Mouse (Mus musculus) left cerebral cortex, postnatal 14 days (tissue): ENCODE results near the gene Fkbp11. TPM values are rescaled to one million over a fixed set of nuclear protein-coding genes. Genes with fewer than 3 reads are reported as not detected.
"Not testable (repeated sequence)": the region's sequence is repeated elsewhere in the genome, so short reads cannot be mapped to it uniquely, and the experiment has no call there.

Experiments
- DNase-seq, 2 experiments: peaks; one replicate each; pipeline ENCODE4 v3.0.0; 2021 to 2022; ENCODE audit warnings: low spot score in 2 of 2, mixed read lengths in 1 of 2
- intact Hi-C: fragments of 180-260 bp; cut with DNase I; formaldehyde crosslinking; loops from one replicate; pipeline ENCODE4 v1.15.1; 2025
- total RNA-seq, 2 experiments: library from RNA; stranded (reverse); gene quantifications; 2 replicates each; pipeline ENCODE4 v1.2.3; 2021

Gene Fkbp11
- total RNA-seq, 2 experiments from 2014 or later: 2.7 to 3.4 TPM

DNA sequence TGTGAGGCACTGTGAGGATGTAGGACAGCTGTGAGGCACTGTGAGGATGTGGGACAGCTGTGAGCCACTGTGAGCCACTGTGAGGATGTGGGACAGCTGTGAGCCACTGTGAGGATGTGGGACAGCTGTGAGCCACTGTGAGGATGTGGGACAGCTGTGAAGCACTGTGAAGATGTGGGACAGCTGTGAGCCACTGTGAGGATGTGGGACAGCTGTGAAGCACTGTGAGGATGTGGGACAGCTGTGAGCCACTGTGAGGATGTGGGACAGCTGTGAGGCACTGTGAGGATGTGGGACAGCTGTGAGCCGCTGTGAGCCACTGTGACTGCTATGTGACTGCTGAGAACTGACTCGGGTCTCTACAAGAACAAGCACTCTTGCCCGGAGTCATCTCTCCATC is 15.9 kb upstream of the Fkbp11 start:
- DNase-seq, intact Hi-C loops: not testable (repeated sequence)

DNA sequence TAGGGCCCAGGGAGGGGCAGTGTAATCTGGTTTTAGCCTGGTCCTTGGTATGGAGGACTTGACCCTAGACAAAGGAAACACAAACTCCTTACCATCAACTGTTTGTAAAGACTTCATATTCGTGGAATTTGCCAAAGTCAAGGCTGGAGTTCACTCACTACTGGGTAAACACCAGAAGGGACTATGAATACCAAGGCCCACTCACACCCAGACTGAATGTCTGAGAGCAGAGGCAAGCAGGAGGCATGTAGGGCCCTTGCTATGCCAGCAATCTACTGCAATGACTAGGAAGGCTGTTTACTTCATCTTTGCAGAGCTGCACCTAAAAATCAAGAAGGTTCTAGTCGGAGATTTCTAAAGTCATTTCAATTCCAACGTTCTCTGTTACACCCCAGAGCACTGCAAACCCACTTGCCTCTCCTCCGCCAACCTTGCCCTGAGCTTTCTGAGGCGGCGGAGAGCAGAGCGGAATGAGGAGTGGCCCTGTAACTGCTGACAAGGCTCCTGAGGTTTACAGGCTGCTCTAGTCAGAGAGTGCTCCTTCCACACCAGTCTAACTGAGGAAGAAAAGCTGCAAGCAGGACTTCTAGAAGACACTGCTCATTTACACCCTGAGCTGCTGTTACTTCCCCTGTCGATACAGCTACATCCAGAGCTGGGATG is 14.9 kb upstream of the Fkbp11 start:
- intact Hi-C loops: no loop called here
- DNase-seq: no peak

DNA sequence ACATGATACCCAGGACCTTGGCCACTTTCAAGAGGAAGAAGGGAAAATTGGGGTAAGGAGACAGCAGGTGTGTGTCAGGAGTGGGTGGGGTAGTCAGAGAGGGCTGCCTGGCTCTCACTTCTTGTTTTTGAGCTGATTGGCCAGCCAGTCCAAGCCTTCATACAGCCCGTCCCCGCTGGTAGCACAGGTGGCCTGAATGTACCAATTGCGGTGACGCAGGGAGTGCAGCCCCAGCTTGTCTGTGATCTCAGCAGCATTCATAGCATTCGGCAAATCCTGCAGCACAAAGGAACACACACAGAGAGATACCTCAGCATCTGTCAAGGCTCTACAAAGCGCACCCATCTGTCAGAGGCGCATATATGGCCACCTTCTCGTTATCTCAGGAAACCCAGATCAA is 12.2 kb upstream of the Fkbp11 start:
- DNase-seq: no peak
- intact Hi-C loops: no loop called here

DNA sequence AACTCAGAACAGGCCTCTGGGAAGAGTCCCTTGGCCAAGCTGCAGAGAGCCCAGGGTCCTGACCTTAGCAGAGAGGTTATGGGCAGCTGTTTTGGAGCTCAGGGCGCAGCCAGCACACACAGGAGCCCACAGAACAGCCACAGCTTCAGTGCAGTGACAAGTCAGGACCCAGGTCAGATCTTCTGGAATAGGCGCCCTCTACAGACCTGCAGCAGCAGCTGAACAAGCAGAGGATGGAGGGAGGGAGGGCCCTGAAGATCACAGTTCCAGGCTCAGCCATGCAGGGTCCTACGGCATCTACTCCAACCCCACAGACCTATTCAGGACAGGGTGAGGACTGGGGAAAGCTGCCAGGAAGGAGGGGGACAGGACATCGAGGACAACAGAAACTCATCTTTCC is 10.8 kb upstream of the Fkbp11 start:
- intact Hi-C loops: no loop called here

DNA sequence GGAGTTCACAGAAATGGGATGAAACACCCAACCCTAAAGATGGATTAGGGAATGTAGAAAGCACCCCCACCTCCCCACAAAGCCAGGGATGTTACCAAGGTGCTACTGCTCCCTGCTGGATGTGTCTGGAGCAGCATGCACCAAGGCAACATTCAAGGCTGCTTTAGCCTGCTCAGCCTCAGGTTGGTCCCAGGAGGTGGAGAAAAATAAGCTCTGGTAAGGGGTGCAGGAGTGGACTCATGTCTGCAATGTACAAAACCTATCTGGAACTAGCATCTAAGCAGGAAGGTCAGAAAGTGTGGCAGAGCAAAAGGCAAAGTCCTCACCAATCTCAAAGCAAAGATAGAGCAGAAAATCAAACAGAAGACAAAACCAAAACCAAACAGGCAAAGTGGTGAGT is 9.9 kb upstream of the Fkbp11 start:
- intact Hi-C loops: no loop called here
- peak; percentile 57 to 71 for DNase-seq

More for the DNA sequence above, 10.8 kb upstream of the Fkbp11 start:
- DNase-seq: no peak

DNA sequence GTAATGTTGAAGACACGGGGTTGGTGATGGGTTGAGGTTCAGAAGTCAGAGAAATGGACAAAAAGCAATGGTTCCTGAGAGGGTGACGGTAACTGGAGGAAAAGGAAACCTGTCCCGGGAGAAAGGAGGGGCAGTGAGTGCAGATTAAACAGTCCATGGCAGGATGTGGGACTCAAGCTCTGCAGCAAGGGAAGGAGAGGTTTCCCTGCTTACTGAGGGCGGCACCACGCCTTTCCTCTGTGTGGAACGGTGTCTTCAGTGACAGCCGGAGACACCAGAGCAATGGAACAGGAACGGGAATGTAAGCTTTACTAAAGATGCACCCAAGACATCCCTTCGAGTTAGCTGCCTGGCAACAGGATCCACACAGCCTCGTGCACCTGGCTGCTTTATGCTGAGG is 8.5 kb upstream of the Fkbp11 start:
- intact Hi-C loops: no loop called here
- no peak for DNase-seq

DNA sequence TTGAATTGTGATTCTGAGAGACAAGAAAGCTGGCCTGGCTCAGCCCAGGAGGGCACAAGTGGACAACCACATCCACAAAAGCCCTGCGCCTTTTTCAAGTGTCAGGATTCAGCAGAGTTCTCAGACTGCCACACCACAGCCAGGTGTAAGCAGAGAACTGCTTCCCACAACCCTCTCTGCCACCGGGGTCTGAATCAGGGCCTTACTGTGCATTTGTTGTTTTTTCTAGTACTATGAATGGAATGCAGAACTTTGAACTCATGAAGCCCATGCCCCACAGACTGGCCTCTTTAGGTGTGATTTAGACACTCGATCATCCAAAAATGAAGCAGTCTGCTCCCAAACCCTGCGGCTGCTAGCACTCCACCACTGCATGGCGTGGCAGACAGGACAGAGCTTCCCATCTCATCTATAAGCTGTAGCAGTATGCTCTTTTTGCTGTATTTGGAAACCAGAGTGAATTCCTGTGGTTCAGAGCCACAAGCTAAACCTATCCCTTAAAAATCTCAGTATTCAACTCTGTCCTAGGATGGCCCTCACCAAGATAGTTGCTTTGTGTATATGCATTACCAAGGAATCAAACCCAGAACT is 6.1 kb upstream of the Fkbp11 start:
- intact Hi-C loops: no loop called here
- DNase-seq: no peak

DNA sequence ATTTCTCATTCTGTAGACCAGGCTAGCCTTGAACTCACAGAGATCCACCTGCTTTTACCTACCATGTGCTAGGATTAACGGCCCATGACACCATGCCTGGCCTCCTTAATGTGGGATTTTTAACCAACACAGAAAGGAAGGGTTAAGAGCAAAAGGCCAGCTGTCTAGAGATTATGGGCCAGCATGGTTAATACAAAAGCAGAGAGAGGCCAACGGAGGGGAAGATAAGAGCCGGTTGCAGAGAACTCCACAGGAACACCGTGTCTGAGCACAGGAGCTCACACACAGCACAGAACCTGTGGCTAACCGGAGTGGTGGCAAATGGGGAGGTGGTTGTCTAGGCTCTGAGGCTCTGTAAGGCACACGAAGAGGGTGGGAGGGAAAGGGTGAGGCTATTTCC is 5.4 kb upstream of the Fkbp11 start:
- intact Hi-C loops: no loop called here
- DNase-seq: no peak

DNA sequence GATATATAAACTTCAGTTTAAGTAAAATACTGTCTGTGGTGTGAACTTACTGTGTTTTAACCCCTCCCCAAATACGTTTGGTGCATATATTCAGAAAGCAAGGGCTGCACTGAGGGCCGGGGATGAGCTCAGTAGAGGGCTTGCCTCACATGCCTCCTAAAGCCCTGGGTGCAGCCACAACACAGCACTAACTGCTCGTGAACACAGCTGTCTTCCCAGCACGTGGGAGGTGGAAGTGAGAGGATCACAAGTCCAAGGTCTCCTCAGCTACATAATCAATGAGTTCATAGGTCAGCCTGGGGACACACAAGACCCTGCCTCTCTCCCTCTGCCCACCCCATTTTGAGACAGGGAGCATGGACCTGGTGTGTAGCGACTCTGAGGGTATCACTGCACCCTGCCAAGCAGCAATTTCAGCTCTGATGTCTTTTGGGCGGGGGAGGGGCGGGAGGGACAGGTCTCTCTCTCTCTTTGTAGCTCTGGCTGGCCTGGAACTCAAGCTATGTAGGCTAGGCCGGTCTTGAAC is 4.1 kb upstream of the Fkbp11 start:
- no peak for DNase-seq
- intact Hi-C loops: no loop called here

DNA sequence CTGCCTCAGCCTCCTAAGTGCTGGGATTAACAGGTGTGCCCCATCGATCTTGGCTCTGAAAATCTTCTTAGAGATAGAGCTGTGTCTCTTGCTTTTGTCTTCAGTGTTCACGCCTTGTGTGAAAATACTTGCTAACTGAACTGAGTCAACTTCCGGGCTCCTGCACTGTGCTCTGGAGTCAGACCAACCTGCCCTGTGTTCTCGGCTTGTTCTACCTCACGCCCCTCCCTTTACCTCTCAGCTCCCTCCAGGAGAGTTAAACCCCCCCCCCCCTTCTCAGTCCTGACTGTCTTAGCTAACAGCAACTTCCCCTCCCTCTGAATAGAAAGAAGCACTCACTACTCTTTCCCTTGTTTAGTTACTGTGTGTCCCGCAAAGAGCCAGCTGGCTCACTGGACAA is 2.8 kb upstream of the Fkbp11 start:
- intact Hi-C loops: no loop called here
- no peak for DNase-seq

DNA sequence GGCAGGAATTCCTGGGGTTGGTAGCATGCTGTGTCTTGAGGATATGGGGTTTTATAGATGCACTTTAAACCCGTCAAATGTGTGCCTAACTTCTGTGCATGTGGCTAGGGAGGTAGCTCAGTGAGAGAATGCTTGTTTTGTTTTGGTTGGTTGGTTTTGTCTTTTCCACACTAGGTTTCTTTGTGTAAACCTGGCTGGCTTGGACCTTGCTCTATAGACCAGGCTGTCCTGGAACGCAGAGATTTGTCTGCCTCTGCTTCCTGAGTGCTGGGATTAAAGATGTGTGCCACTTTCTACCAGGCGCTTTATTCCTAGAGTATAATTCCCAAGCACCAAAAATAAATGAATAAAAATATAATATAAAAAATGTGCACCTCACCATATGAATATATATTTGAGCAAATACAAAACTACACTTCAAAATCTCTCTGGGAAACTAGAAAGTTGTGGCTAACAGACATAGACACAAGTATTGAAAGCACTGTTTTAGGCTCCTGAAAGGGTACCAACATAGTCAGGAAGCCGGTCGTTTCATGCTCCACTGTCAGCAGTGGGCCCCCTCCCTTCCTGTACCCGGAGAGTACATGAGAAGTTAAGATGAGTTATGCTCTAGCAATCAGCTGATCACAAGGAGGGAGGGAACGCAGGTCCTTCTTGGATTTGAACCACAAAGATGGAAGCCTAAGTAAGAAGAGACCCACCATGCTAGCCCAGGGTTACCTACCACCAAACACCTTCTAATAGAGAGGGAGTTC is 2.0 kb upstream of the Fkbp11 start:
- DNase-seq: no peak
- intact Hi-C loops: no loop called here

DNA sequence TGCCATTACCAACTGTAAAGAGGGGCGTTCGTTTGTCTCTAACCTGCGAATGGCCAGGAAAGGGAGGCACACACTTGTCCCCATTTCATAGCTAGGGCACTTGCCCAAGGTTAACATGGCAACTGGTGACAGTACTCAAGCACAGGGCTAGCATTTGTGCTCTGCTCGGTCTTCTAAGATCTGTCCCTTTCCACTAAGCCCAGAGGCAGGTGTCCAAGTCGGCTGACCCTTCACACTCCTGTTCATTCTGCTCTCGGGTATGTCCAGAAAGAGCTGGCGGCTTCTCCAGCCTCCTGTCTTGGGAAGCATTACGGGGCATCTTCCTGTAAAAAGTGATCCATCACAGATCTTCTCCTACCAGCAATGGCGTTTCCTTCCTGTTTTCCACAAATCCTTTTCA is 368 bp upstream of the Fkbp11 start:
- DNase-seq: no peak
- intact Hi-C loops: no loop called here

DNA sequence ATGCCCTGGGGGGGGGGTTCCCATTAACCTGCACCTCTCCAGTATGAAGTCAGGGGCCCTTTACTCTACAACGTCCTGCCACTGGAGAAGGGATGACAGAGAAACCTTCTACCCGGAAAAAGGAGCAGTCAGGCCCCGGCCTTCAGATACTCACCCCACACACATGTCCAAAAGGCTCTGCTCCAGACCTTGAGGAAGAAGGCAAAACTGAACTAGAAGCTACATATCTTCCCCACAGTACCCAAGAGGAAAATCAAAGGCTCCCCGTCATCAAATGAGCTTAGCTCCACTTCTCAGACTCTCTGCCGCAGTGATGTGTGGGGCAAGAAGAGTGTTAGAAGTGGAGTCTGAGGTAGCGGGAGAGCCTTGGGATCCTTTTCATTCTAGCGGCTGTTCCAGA is 1.3 kb downstream of the Fkbp11 start:
- intact Hi-C loops: no loop called here
- DNase-seq: no peak

DNA sequence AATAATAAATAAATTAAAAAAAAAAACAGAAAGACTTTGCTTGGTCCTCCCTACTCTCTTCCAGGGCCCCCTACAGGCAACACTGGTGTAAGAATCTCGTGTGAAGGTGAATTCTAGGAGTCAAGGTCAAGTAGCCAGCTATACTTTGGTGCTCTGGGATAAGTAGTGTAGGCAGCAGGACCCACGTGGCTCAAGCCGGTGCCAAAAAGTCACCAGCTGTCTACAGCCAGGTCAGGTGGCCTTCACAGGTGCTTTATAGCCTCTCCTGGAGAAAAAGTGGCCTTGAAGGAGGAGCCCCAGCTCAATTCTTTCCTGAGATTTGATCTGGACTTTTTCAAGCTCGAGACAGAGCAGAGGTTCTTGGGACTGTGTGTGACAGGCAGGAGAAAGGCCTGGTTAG is 1.9 kb downstream of the Fkbp11 start:
- intact Hi-C loops: no loop called here
- DNase-seq: no peak

DNA sequence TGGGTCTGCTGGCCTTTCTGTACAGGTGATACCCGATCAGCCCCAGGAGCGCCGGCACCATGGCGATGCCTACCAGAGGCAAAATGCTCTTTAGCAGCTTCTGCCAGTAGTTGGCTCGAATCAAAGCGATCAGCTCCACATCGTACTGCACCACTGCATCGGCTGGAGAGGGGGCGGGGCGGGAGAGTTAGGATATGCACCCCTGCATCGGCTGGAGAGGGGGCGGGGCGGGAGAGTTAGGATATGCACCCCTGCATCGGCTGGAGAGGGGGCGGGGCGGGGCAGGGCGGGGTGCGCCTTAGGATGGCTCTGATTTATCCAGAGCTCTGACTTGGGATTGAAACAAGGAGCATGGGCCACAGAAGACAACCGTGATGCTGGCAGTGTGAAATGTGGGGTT is 3.6 kb downstream of the Fkbp11 start:
- intact Hi-C loops: no loop called here
- no peak for DNase-seq

DNA sequence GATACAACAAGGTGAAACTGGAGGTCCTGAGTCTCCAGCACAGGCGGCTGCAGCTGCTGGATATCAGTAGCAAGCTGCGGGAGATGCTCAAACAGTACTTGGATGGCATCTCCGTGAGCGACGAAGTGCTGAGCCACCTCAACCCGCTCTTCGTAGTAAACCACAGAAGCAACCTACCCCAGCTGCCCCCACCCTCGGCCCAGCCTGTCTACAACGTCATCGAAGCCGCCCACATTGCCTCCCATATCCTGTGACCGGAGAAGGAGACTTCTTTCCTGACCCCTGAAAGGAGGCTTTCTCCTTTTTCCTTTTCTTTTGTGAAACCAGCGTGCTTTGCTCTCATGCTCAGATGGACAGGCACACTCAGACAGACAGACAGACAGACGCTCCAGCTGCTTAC is 5.1 kb downstream of the Fkbp11 start:
- no peak for DNase-seq
- intact Hi-C loops: no loop called here

DNA sequence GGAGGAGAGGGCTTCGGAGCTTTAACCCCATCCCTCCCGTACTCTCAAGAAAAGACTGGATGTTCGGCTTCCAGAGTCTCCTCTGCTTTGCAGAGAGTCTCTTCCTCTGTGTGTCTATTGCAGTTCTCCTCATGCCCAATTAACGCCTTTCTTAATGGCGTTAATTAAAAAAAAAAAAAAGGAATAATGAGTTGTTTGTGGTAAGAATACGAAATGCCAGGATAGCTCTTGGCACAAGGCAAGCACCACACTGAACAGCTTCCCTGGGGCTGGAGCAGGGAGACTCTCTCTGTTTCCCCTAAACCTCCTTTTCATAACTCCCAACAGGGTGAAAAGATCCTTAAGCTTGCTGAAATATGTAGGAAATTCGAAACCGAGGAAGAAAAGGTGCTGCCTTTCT is 5.8 kb downstream of the Fkbp11 start:
- DNase-seq: no peak
- intact Hi-C loops: no loop called here

DNA sequence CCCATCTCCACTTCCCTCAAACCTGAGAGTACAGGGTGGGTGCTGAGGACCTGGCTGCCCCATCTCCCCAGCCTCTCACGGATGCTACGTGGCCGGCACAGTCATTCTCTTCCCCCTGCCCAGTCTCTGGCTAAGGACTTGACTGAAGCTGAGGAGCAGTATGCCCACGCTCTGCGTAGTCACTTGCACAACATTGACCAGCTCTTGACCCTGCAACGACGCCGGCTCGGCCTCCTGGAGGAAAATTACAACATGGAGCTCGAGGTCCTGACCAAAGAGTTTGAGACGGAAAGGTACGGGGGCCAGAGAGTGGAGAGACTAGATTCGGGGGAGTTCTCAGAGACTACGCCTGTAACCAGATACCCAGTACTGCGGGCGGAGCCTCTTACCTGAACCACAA is 10.7 kb downstream of the Fkbp11 start:
- DNase-seq: no peak
- intact Hi-C loops: no loop called here

DNA sequence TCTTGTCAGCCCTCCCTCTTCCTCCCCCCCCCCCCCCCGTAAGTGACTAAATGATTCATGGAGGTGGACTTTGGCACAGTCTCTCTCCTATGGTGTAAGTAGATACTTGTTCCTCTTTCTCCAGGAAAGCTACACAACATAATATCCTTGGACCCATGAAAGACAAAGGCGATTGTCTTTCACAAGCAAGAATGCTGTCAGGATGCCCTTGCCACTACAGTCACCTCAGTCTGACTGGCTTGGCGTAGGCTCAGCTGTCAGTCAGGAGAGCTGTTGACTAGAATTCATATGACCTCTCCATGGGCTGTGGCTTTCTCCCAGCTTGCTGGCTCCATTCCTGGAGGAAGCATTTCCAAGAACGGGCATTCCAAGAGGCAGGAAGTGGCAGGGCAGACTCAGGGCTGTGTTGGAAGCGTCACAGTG is 13.8 kb downstream of the Fkbp11 start:
- no peak for DNase-seq
- intact Hi-C loops: no loop called here

DNA sequence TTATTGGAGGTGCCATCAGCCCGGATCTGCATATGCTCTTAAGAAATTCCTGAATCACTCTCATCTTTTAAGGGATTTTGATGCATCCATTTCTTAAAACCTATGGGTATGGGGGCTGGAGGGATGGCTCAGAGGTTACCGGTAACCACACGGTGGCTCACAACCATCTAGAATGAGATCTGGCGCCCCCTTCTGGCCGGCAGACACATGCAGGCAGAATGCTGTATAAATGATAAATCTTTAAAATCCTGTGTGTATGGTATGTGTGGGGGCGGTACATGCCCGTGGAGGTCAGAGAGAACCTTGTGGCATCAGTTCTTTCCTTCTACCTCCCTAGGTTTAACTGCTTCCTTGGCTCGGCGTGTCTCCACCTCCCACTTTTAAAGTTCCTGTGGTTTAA is 17.6 kb downstream of the Fkbp11 start:
- peak; percentile 72 to 79 for DNase-seq
- intact Hi-C loops: no loop called here
